Mouse (Mus musculus) midbrain, embryonic 16.5 days (tissue): Measurements from ENCODE around the gene Hoxa3. TPM values are rescaled to one million over a fixed set of nuclear protein-coding genes. Genes with fewer than 3 reads are reported as not detected.

Experiments
- ATAC-seq: fragments of 200-750 bp; cut with Nextera tagmentation; 2 replicates; pipeline ENCODE4 v1.8.0; 2017; ENCODE audit warnings: moderate TSS enrichment
- H3K27ac ChIP-seq: fragments of 300-500 bp; sonication (generic); 2 replicates; pipeline ENCODE4 v1.5.1; 2014; ENCODE audit warnings: mild to moderate bottlenecking, low read length, mixed read lengths
- H3K27me3 ChIP-seq: fragments of 300-500 bp; sonication (generic); 2 replicates; pipeline ENCODE4 v1.6.1; 2014; ENCODE audit warnings: low read depth, low read length, mixed read lengths; ENCODE audit not compliant: control insufficient read depth, insufficient read depth
- H3K36me3 ChIP-seq: fragments of 300-500 bp; sonication (generic); 2 replicates; pipeline ENCODE4 v1.6.1; 2014; ENCODE audit warnings: mild to moderate bottlenecking, low read length, moderate library complexity, mixed read lengths; ENCODE audit not compliant: control insufficient read depth, insufficient read depth
- H3K4me1 ChIP-seq: fragments of 300-500 bp; sonication (generic); 2 replicates; pipeline ENCODE4 v1.6.1; 2014; ENCODE audit warnings: mild to moderate bottlenecking, low read length, mixed read lengths; ENCODE audit not compliant: control insufficient read depth, insufficient read depth
- H3K4me2 ChIP-seq: fragments of 300-500 bp; sonication (generic); 2 replicates; pipeline ENCODE4 v1.6.1; 2014; ENCODE audit warnings: mild to moderate bottlenecking, low read length, mixed read lengths
- H3K4me3 ChIP-seq: fragments of 300-500 bp; sonication (generic); 2 replicates; pipeline ENCODE4 v1.5.1; 2014; ENCODE audit warnings: low read depth, mild to moderate bottlenecking, low read length, moderate library complexity, mixed read lengths
- H3K9ac ChIP-seq: fragments of 300-500 bp; sonication (generic); 2 replicates; pipeline ENCODE4 v1.6.1; 2014; ENCODE audit warnings: low read depth, low read length, mixed read lengths
- H3K9me3 ChIP-seq: fragments of 300-500 bp; sonication (generic); replicated peaks from 2 replicates; pipeline ENCODE4 v1.6.1; 2014; ENCODE audit warnings: mild to moderate bottlenecking, low read length, mixed read lengths; ENCODE audit not compliant: control insufficient read depth, poor library complexity, severe bottlenecking
- WGBS: fragments of 180-500 bp; shearing (Covaris S2); extraction: QIAGEN DNeasy Blood & Tissue Kit; methylation state at CpG from one replicate; pipeline ENCODE4 v1.1.7; 2014; 5-methylcytosine and 5-hydroxymethylcytosine counted together
- polyA plus RNA-seq: library from polyadenylated mRNA; unstranded; fragments of >200 nt; fragmentation: Nextera tagmentation; extraction: Ambion mirVana; gene quantifications from 2 replicates; pipeline ENCODE4 v1.2.1, GENCODE M21; 2015

The Hoxa3 gene
- polyA plus RNA-seq, 1 experiment from 2014 or later, result not detected

DNA sequence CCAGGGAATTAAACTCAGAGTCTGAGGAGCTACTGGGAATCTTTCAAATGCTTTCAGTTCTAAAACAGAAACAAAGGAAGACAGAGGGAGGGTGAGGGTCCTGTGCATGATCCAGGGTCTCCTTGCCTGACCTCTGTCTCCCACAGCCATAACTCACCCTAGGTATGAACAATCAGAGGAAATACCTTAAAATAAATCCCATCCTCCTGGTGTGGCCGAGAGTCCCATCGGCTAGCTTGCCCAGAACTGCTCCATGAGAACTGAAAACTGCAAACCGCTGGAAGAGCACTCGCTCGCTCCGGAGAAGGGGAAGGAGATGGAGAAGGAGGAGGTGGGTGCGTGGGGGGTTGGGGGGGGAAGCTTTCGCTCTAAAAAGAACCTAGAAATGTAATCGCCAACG lies 33.4 kb downstream of the Hoxa3 start:
- peaks cover 87% of the 10 kb centered on the region for H3K27me3 ChIP-seq
- H3K9ac ChIP-seq, result no peak overlapping the region
- no peak overlapping the region for H3K4me3 ChIP-seq
- H3K36me3 ChIP-seq, result no peaks in the 10 kb centered on the region
- no peak overlapping the region for H3K27ac ChIP-seq
- H3K4me2 ChIP-seq, result no peak overlapping the region
- 0% methylated on average over 10 of the region's 10 CpGs for WGBS
- no peaks in the 10 kb centered on the region for H3K9me3 ChIP-seq
- no peak for ATAC-seq
- H3K4me1 ChIP-seq, result peaks cover 2% of the 10 kb centered on the region; the same call in 1 of the 2 replicates

DNA sequence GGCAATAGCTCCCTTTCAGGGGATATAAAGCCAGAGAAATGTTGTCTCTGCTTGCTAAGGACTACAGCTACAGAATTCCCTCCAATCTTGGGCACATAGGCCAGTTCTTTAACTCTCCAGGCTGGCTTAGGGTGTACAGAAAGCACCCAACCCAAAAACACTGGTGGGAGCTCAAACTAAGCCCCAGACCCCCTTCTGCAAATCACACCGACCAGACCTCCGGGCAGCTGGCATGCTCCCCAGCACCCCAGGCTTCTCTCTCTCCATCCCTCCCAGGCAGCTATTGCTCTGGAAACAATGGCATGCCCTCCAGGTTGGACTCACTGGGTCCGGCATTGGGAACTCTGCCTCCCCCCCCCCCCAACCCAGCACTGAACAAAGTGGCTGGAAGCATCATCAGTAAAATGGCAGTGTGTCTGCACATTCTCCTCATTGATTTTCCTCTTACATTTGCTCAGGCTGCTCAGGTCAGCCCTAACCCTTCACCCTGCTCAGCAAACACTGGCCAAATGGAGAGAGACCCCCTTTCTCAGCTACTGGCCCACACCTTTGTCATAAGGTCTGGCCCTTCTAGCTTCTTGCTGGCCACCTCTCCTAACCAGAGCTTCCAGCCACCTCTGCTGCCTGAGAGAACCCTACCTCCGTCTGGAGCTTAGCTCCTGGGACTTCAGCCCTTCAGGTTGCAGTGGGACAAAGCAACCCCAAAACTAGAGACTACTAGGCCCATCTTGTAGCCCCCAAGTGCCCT lies 34.0 kb downstream of the Hoxa3 start:
- Histone ChIP-seq H3K4me2 (no peak overlapping the region), H3K9me3 (no peaks in the 10 kb centered on the region), H3K27ac (no peak overlapping the region), H3K36me3 (no peaks in the 10 kb centered on the region), H3K27me3 (peaks cover 83% of the 10 kb centered on the region), H3K4me1 (peaks cover 2% of the 10 kb centered on the region; the same call in 1 of the 2 replicates), H3K9ac (no peak overlapping the region), H3K4me3 (no peak overlapping the region)
- ATAC-seq, result no peak
- 6% methylated on average over 4 of the region's 4 CpGs for WGBS

GRCm38 (mm10) chr6:52177806-52178205 lies 35.3 kb downstream of the Hoxa3 start:
- no peak overlapping the region for H3K9ac ChIP-seq
- no peaks in the 10 kb centered on the region for H3K36me3 ChIP-seq
- H3K4me3 ChIP-seq, result no peak overlapping the region
- ATAC-seq, result no peak
- H3K4me2 ChIP-seq, result no peak overlapping the region
- no peak overlapping the region for H3K27ac ChIP-seq
- peaks cover 82% of the 10 kb centered on the region for H3K27me3 ChIP-seq
- H3K9me3 ChIP-seq, result no peaks in the 10 kb centered on the region
- under 1% methylated on average over 9 of the region's 9 CpGs for WGBS
- H3K4me1 ChIP-seq, result peaks cover 2% of the 10 kb centered on the region; the same call in 1 of the 2 replicates

- H3K4me2 ChIP-seq, result no peak within 1 kb of the TSS
- no peak for ATAC-seq
- no peak within 1 kb of the TSS for H3K9ac ChIP-seq
- peaks cover 82% of the 10 kb centered on the region for H3K27me3 ChIP-seq
- H3K9me3 ChIP-seq, result no peaks in the 10 kb centered on the region
- no peak within 1 kb of the TSS for H3K27ac ChIP-seq
- peaks cover 5% of the 10 kb centered on the region for H3K4me1 ChIP-seq
- no peak within 1 kb of the TSS for H3K4me3 ChIP-seq
- H3K36me3 ChIP-seq, result no peaks in the 10 kb centered on the region
- WGBS, result under 1% methylated on average over 36 of the region's 36 CpGs
These were observed 35.9 kb downstream of the Hoxa3 start, which contains the start of gene 5730596B20Rik for GRCm38 (mm10) chr6:52177061-52177735. Gene 5730596B20Rik (plus strand): TSS chr6:52177498.

DNA sequence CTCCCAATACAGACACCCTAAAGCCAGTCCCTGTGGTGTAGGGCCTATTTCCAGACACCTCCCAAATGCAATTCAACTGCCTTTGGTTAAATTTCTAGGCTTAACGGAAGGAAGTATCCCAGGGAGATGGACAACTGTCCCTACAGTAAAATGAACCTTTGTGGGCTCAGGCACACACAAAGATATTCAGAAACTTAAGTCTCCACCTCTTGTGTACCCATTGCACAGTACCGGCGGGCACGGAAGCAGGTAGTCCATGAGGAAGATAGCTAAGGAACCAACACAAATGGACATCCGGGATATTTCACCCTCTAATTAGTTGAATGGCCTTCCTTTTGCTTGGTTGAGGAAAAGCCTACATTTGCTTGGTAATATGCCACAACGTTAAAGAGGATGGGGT lies 36.7 kb downstream of the Hoxa3 start:
- H3K4me2 ChIP-seq, result no peak overlapping the region

DNA sequence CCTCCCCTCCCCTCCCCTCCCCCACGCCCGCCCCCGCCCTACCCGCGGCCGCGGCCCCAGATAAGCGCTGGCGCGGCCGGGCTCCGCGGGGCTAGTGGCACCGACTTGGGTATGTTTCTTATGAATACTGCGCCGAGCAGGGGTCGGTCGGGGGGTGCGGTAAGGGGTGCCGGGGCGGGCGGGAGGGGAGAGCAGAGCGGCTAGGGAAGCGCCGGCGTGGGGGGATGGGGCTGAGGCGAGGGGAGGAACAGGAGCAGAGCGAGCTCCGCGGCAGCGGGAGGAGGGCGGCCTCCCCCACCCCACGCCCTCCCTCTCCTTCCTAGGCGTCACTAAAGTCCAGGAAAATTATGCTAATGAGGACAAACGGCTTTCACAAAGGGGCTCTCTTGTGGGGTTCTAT lies 37.3 kb downstream of the Hoxa3 start:
- Histone ChIP-seq H3K4me1 (peaks cover 5% of the 10 kb centered on the region), H3K4me3 (no peak overlapping the region), H3K27ac (no peak overlapping the region), H3K9me3 (no peaks in the 10 kb centered on the region), H3K9ac (no peak overlapping the region), H3K27me3 (peaks cover 82% of the 10 kb centered on the region), H3K36me3 (no peaks in the 10 kb centered on the region), H3K4me2 (no peak overlapping the region)
- WGBS, result 3% methylated on average over 19 of the region's 35 CpGs
- no peak for ATAC-seq

More for the DNA sequence above, 36.7 kb downstream of the Hoxa3 start:
- Histone ChIP-seq H3K4me3 (no peak overlapping the region), H3K27me3 (peaks cover 82% of the 10 kb centered on the region), H3K4me1 (peaks cover 5% of the 10 kb centered on the region), H3K27ac (no peak overlapping the region), H3K36me3 (no peaks in the 10 kb centered on the region), H3K9me3 (no peaks in the 10 kb centered on the region), H3K9ac (no peak overlapping the region)
- no peak for ATAC-seq
- under 1% methylated on average over 6 of the region's 6 CpGs for WGBS

DNA sequence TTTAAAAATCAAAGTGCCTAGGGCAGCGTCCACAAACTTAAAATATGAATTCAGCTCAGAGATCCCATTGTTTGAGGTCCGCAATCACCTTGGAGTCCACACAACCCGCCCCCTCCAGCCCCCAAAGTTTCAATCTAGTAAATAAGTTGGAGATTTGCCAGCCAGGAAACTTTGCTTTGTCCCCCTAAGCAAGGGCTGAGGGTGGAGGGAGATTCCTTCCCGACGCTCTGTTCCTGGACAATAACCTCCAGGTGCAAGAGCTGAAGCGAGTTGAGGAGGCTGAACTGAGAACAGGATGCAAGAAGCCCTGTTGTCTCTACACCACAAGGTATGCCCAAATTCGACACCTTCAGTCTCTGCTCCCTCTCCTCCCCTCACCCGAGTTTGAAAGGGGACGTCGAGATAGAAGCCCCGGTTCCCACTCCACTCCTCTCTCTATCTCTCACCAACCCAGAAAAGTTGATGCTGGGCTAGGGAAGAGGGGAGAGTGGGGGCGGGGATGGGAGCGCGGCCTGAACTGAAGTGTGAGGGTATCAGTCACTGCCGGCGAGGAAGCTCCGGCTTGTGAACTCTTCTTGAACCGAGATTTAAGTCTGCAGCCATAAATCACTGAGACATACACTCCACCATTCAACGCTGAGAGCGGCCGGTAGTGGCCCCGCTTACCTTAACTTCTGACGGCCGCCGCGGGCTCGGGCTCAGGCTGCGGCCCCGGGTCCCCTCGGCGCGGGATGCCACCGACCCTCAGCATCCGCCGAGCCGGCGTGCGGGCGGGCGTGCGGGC lies 38.0 kb downstream of the Hoxa3 start:
- Histone ChIP-seq H3K36me3 (no peaks in the 10 kb centered on the region), H3K27me3 (peaks cover 82% of the 10 kb centered on the region), H3K4me3 (no peak overlapping the region), H3K27ac (no peak overlapping the region), H3K4me1 (peaks cover 5% of the 10 kb centered on the region), H3K9me3 (no peaks in the 10 kb centered on the region), H3K4me2 (no peak overlapping the region), H3K9ac (no peak overlapping the region)
- under 1% methylated on average over 41 of the region's 41 CpGs for WGBS
- ATAC-seq, result no peak

DNA sequence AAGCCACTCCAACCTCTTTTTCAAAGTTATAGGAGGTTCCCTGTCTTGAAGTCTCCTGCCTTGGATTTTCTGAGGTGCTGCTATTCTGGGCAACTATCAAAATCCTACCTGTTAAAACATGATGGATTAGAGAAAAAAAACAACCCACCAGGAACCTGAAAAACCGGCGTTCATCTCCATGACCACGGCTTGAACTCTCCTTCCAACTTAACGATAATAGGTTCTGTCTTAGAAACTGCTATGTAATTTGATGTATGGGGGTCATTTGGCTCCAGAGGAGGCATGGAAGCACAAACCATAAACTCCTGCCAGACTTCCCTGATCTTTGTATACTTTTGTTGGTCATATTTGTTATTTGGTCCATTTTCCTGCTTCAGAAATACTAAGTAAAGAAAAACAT lies 39.5 kb downstream of the Hoxa3 start:
- Histone ChIP-seq H3K4me3 (no peak overlapping the region), H3K4me1 (peaks cover 5% of the 10 kb centered on the region), H3K27ac (no peak overlapping the region), H3K27me3 (peaks cover 74% of the 10 kb centered on the region), H3K4me2 (no peak overlapping the region), H3K9ac (no peak overlapping the region), H3K9me3 (no peaks in the 10 kb centered on the region), H3K36me3 (no peaks in the 10 kb centered on the region)
- 5% methylated on average over 4 of the region's 4 CpGs for WGBS
- ATAC-seq, result no peak
